Mouse (Mus musculus) thymus, adult 2 months (tissue): Measurements from ENCODE around the gene Mcu. TPM values are rescaled to one million over a fixed set of nuclear protein-coding genes. Genes with fewer than 3 reads are reported as not detected.

Experiments used
- DNase-seq: peaks from one replicate; pipeline ENCODE4 v3.0.0; 2021
- H3K27ac ChIP-seq: fragments of 200-500 bp; 2 replicates; pipeline ENCODE4 v1.5.1; 2012; ENCODE audit warnings: low read length, control low read depth; ENCODE audit not compliant: control insufficient read depth, insufficient read depth
- H3K27me3 ChIP-seq: fragments of 200-500 bp; 2 replicates; pipeline ENCODE4 v1.6.1; 2012; ENCODE audit warnings: mild to moderate bottlenecking, low read length, moderate library complexity, mixed read lengths; ENCODE audit not compliant: control insufficient read depth, insufficient read depth
- H3K36me3 ChIP-seq: fragments of 200-500 bp; 2 replicates; pipeline ENCODE4 v1.6.1; 2012; ENCODE audit warnings: mild to moderate bottlenecking, low read length, moderate library complexity; ENCODE audit not compliant: control insufficient read depth, insufficient read depth
- H3K4me1 ChIP-seq: fragments of 200-500 bp; replicated peaks from 2 replicates; pipeline ENCODE4 v1.6.1; 2012; ENCODE audit warnings: low read length; ENCODE audit not compliant: control insufficient read depth, insufficient read depth
- H3K4me3 ChIP-seq: fragments of 200-500 bp; 2 replicates; pipeline ENCODE4 v1.5.1; 2012; ENCODE audit warnings: mild to moderate bottlenecking, low read length, control low read depth, moderate library complexity; ENCODE audit not compliant: control insufficient read depth, insufficient read depth
- CTCF ChIP-seq: fragments of 200-500 bp; IDR thresholded peaks from 2 replicates; pipeline ENCODE4 v1.5.1; 2012; ENCODE audit warnings: mild to moderate bottlenecking, control low read depth, low read length, moderate library complexity, borderline replicate concordance; ENCODE audit not compliant: control insufficient read depth, poor library complexity, insufficient read depth; ENCODE audit errors: extremely low read depth
- POLR2A ChIP-seq: fragments of 200-500 bp; IDR thresholded peaks from 2 replicates; pipeline ENCODE4 v1.6.1; 2012; ENCODE audit warnings: mild to moderate bottlenecking, low read length, control low read depth, moderate library complexity; ENCODE audit not compliant: control insufficient read depth, poor library complexity, insufficient read depth; ENCODE audit errors: extremely low read depth
- WGBS: fragments of 180-500 bp; shearing (Covaris S2); methylation state at CpG from one replicate; pipeline ENCODE4 v1.1.7; 2018; 5-methylcytosine and 5-hydroxymethylcytosine counted together
- polyA plus RNA-seq: library from polyadenylated mRNA; depleted of rRNA; stranded (reverse); fragments of >200 nt; gene quantifications from 2 replicates; pipeline ENCODE4 v1.2.3, GENCODE M21; 2012

The Mcu gene
- polyA plus RNA-seq, 1 experiment: 18.2 TPM

DNA sequence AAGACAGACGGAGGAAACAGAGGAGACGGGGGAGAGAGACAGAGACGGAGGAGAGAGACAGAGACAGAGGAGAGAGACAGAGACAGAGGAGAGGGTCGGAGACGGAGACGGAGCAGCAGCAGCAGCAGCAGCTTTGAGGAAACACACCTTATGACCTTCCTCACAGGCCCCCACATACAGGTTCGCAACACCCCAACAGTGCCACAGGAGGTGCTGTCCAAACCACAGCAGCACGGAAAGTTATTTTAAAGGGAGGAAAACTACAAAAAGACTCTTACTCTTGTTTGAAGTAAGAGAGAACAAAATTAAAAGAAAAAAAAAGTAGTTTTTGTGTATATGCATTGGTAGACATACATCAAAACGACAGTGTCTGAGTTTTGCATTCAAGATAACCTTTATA lies 27.2 kb upstream of the Mcu start:
- peaks cover 6% of the 10 kb centered on the region; the same call in 1 of the 2 replicates for H3K4me1 ChIP-seq
- H3K4me3 ChIP-seq: no peak overlapping the region
- no peak for DNase-seq
- no peak overlapping the region for H3K27ac ChIP-seq
- 56% methylated on average over 9 of the region's 9 CpGs for WGBS
- no peaks in the 10 kb centered on the region for H3K27me3 ChIP-seq
- no peak for TF ChIP-seq CTCF
- TF ChIP-seq POLR2A: no peak
- no peaks in the 10 kb centered on the region for H3K36me3 ChIP-seq

- no peaks in the 10 kb centered on the region for H3K27me3 ChIP-seq
- no peak for DNase-seq
- H3K27ac ChIP-seq: no peak overlapping the region
- H3K36me3 ChIP-seq: no peaks in the 10 kb centered on the region
- H3K4me1 ChIP-seq: peaks cover 6% of the 10 kb centered on the region; the same call in 1 of the 2 replicates
- no peak overlapping the region for H3K4me3 ChIP-seq
- WGBS: 59% methylated on average over 8 of the region's 8 CpGs
- TF ChIP-seq POLR2A (no peak), CTCF (no peak)
These were observed 26.3 kb upstream of the Mcu start for GRCm38 (mm10) chr10:59642659-59643377.

DNA sequence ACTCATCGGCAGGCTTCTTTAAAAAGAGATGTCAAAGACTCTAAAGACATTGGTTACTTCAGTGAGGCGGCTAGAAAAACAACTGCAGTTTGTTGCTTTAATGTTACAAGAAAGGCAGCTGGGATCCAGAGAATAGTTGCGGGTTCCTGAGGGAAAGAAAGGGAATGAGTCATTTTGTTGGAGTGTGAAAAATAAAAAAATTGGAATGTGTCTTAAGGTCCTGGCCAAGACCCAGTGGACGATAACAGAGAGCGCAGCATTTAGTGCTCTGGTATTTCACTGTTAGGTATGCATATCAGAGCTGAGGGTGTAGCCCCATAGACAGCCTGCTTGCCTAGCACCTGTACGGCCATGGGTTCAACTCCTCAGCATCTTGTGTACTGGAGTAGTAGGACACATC lies 22.1 kb upstream of the Mcu start:
- no peak for DNase-seq
- Histone ChIP-seq H3K27me3 (no peaks in the 10 kb centered on the region), H3K4me1 (peaks cover 5% of the 10 kb centered on the region; the same call in 1 of the 2 replicates), H3K36me3 (no peaks in the 10 kb centered on the region), H3K4me3 (no peak overlapping the region), H3K27ac (no peak overlapping the region)
- 94% methylated on average over 6 of the region's 6 CpGs for WGBS
- no peak for TF ChIP-seq CTCF
- no peak for TF ChIP-seq POLR2A

GRCm38 (mm10) chr10:59637596-59638124 lies 21.2 kb upstream of the Mcu start:
- H3K4me3 ChIP-seq: no peak overlapping the region
- no peaks in the 10 kb centered on the region for H3K4me1 ChIP-seq
- no peak for TF ChIP-seq CTCF
- TF ChIP-seq POLR2A: no peak
- WGBS: 89% methylated on average over 7 of the region's 7 CpGs
- H3K27ac ChIP-seq: no peak overlapping the region; the same call in 1 of the 2 replicates
- H3K27me3 ChIP-seq: no peaks in the 10 kb centered on the region
- no peak for DNase-seq
- H3K36me3 ChIP-seq: no peaks in the 10 kb centered on the region

DNA sequence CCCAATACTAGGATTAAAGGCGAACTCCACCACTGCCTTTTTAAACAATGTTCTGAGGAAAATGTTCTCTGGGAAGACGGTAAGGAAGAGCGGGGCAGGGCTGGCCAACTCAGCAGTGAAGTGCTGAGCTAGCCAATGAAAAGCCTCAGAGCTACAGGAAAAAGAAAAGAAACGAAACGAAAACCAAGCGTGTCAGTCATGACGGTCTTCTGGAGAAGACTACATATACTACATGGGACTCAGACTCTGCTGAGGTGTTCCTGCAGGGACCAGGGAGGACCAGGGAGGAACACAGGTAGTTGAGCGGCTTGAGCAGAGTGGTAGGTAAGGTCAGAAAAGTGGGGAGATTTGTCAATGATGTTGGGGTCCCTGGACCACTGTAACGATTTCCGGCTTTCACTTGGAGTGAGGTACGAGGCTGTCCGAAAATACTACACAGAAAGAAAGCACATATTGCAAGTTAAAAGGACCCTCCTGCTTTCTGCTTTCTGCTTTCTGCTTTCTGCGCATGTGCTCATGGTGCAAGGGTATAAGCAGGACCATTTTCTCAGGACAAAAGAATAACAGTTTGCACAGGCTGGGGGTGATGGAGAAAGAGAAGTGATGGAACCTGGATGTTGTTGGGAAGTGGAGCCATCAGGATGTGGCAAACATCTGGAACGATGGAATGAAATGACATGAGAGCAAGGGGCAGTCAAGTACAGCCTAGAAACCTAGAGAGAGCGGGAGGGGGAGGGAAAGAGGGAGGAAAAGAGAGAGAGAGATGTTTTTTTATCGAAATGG lies 20.4 kb upstream of the Mcu start:
- peak overlapping the region; percentile 97 for H3K4me3 ChIP-seq
- no peak for DNase-seq
- TF ChIP-seq POLR2A (no peak), CTCF (no peak)
- no peaks in the 10 kb centered on the region for H3K27me3 ChIP-seq
- peak overlapping the region; percentile 99 for H3K27ac ChIP-seq
- H3K4me1 ChIP-seq: no peaks in the 10 kb centered on the region
- WGBS: 63% methylated on average over 16 of the region's 16 CpGs
- H3K36me3 ChIP-seq: no peaks in the 10 kb centered on the region

GRCm38 (mm10) chr10:59636048-59636447 lies 19.6 kb upstream of the Mcu start:
- H3K27ac ChIP-seq: no peak overlapping the region
- 95% methylated on average over 2 of the region's 2 CpGs for WGBS
- TF ChIP-seq POLR2A (no peak), CTCF (no peak)
- H3K36me3 ChIP-seq: no peaks in the 10 kb centered on the region
- H3K27me3 ChIP-seq: no peaks in the 10 kb centered on the region
- no peaks in the 10 kb centered on the region for H3K4me1 ChIP-seq
- no peak for DNase-seq
- no peak overlapping the region for H3K4me3 ChIP-seq
